Mouse (Mus musculus) olfactory bulb, adult 2 months (tissue): ENCODE results near the gene Ppil2.
A peak's percentile ranks its signal among the peaks of the same experiment; 100 is the strongest.

Experiments used
- CTCF ChIP-seq: fragments of 200-500 bp; IDR thresholded peaks from 2 replicates; pipeline ENCODE4 v1.5.1; 2012; ENCODE audit warnings: low read depth, mild to moderate bottlenecking, low read length, moderate library complexity; ENCODE audit not compliant: insufficient read depth
- POLR2A ChIP-seq: fragments of 200-500 bp; IDR thresholded peaks from 2 replicates; pipeline ENCODE4 v1.6.1; 2012; ENCODE audit warnings: mild to moderate bottlenecking, low read depth, low read length, moderate library complexity; ENCODE audit not compliant: insufficient read depth

- TF ChIP-seq CTCF (no peak), POLR2A (0 out of 2 replicates have a peak, but pooled peaks have one; percentile 4)
These were observed 36.4 kb upstream of the Ppil2 start for GRCm38 (mm10) chr16:17147391-17147929.
